Mouse (Mus musculus): ENCODE data around the gene Nln. TPM values are rescaled to one million over a fixed set of nuclear protein-coding genes. Genes with fewer than 3 reads are reported as not detected.

Nln gene
- 20.2 and 21.5 TPM in 2 replicates for polyA plus RNA-seq (2014; fragmentation: Nextera tagmentation; extraction: Ambion mirVana)

- no peaks in the 10 kb centered on the region for H3K27me3 ChIP-seq (replicated peaks; ENCODE audit: control insufficient read depth, insufficient read depth, low read length)
- DNase-seq (ENCODE audit: low spot score) (peak; percentile 95), ATAC-seq (ENCODE audit: low read depth) (peak; percentile 97)
- peaks cover 5% of the 10 kb centered on the region for H3K4me1 ChIP-seq (ENCODE audit: control insufficient read depth, insufficient read depth, low read length)
- H3K27ac ChIP-seq (replicated peaks; ENCODE audit: low read depth, low read length): peak within 1 kb of the TSS; percentile 48
- H3K36me3 ChIP-seq (ENCODE audit: control insufficient read depth, insufficient read depth, low read length): peaks cover 5% of the 10 kb centered on the region; the same call in 1 of the 2 replicates
- peaks cover 8% of the 10 kb centered on the region; the same call in 1 of the 2 replicates for H3K9me3 ChIP-seq (ENCODE audit: control insufficient read depth, low read length)
- WGBS: 0% methylated on average over 2 of the region's 44 CpGs
- H3K4me2 ChIP-seq (ENCODE audit: low read depth, low read length): peak within 1 kb of the TSS; percentile 100
- H3K4me3 ChIP-seq (ENCODE audit: low read depth, low read length): peak within 1 kb of the TSS; percentile 59
- peak within 1 kb of the TSS; percentile 74 for H3K9ac ChIP-seq (ENCODE audit: low read depth, low read length)
Measured at GRCm38 (mm10) chr13:104109288-104109815, at the start of gene Nln, which contains the start of gene Sgtb. TSS of gene Nln (minus strand) at chr13:104109614. TSS of gene Sgtb (plus strand) at chr13:104109741.

DNA sequence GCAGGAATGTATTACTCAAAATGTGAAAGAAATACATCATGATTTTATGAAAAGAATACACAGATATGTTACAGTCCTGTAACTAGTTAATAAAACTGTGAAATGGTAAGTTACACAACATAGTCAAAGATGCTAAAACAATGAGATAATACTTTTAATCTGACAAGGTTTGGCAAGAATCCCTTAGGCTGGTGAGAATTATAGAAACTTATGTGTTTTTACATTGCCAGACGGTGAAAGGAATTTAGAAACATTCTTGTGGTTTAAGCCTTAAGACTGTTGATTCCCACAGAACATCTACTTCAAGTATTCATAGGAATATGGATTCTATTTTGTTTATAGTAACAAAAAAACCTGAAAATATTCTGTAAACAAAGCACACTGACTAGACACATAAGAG, 46.3 kb upstream of the Nln start:
- H3K36me3 ChIP-seq (ENCODE audit: control insufficient read depth, insufficient read depth, low read length): peaks cover 51% of the 10 kb centered on the region
- WGBS: 45% methylated on average over 1 of the region's 1 CpGs
- ATAC-seq (ENCODE audit: low read depth): no peak

GRCm38 (mm10) chr13:104155106-104155505, 45.7 kb upstream of the Nln start:
- ATAC-seq (ENCODE audit: low read depth): no peak
- no peak for DNase-seq (ENCODE audit: low spot score)
- H3K27ac ChIP-seq (replicated peaks; ENCODE audit: low read depth, low read length): peak overlapping the region; percentile 67
- no peak overlapping the region for H3K4me2 ChIP-seq (ENCODE audit: low read depth, low read length)
- no peaks in the 10 kb centered on the region for H3K9me3 ChIP-seq (ENCODE audit: control insufficient read depth, low read length)
- H3K4me3 ChIP-seq (ENCODE audit: low read depth, low read length): no peak overlapping the region
- H3K27me3 ChIP-seq (replicated peaks; ENCODE audit: control insufficient read depth, insufficient read depth, low read length): no peaks in the 10 kb centered on the region
- no peak overlapping the region for H3K9ac ChIP-seq (ENCODE audit: low read depth, low read length)
- 76% methylated on average over 7 of the region's 7 CpGs for WGBS
- H3K36me3 ChIP-seq (ENCODE audit: control insufficient read depth, insufficient read depth, low read length): peaks cover 50% of the 10 kb centered on the region
- H3K4me1 ChIP-seq (ENCODE audit: control insufficient read depth, insufficient read depth, low read length): 0 out of 2 replicates have a peak, but pooled peaks cover 4% of the 10 kb centered on the region

More for the DNA sequence above, 46.3 kb upstream of the Nln start:
- Histone ChIP-seq H3K4me2 (ENCODE audit: low read depth, low read length) (no peak overlapping the region), H3K4me1 (ENCODE audit: control insufficient read depth, insufficient read depth, low read length) (0 out of 2 replicates have a peak, but pooled peaks cover 4% of the 10 kb centered on the region), H3K27me3 (replicated peaks; ENCODE audit: control insufficient read depth, insufficient read depth, low read length) (no peaks in the 10 kb centered on the region), H3K9me3 (ENCODE audit: control insufficient read depth, low read length) (no peaks in the 10 kb centered on the region), H3K27ac (replicated peaks; ENCODE audit: low read depth, low read length) (peak overlapping the region; percentile 67; the same call in 1 of the 2 replicates), H3K4me3 (ENCODE audit: low read depth, low read length) (no peak overlapping the region), H3K9ac (ENCODE audit: low read depth, low read length) (no peak overlapping the region)
- DNase-seq (ENCODE audit: low spot score): peak; percentile 71

DNA sequence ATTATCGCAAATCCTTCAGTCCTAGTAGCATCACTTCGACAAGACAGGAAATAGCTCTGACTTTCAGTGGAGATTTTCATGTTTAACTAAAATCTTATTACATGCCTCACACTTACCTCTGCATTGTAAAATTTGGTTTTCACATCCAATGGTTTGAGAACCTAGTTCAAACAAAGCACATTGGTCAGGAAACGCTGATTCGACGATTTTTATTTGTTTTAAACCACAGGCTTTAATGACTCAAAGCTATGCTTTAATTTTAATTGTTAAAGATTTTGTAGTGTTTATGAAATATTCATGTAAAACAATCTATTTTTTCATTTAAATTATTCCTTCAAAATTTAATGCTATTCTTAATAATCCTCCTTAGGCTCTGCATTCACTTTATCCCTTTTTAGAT, 44.8 kb upstream of the Nln start:
- Histone ChIP-seq H3K27me3 (replicated peaks; ENCODE audit: control insufficient read depth, insufficient read depth, low read length) (no peaks in the 10 kb centered on the region), H3K9ac (ENCODE audit: low read depth, low read length) (no peak overlapping the region), H3K4me1 (ENCODE audit: control insufficient read depth, insufficient read depth, low read length) (0 out of 2 replicates have a peak, but pooled peaks cover 4% of the 10 kb centered on the region), H3K4me3 (ENCODE audit: low read depth, low read length) (no peak overlapping the region), H3K4me2 (ENCODE audit: low read depth, low read length) (no peak overlapping the region), H3K27ac (replicated peaks; ENCODE audit: low read depth, low read length) (no peak overlapping the region), H3K36me3 (ENCODE audit: control insufficient read depth, insufficient read depth, low read length) (peaks cover 48% of the 10 kb centered on the region), H3K9me3 (ENCODE audit: control insufficient read depth, low read length) (no peaks in the 10 kb centered on the region)
- 96% methylated on average over 5 of the region's 5 CpGs for WGBS
- DNase-seq (ENCODE audit: low spot score): no peak
- no peak for ATAC-seq (ENCODE audit: low read depth)

GRCm38 (mm10) chr13:104145646-104146045, 36.2 kb upstream of the Nln start:
- no peaks in the 10 kb centered on the region for H3K4me1 ChIP-seq (ENCODE audit: control insufficient read depth, insufficient read depth, low read length)
- H3K4me3 ChIP-seq (ENCODE audit: low read depth, low read length): no peak overlapping the region
- WGBS: 91% methylated on average over 3 of the region's 3 CpGs
- H3K27ac ChIP-seq (replicated peaks; ENCODE audit: low read depth, low read length): no peak overlapping the region
- H3K9me3 ChIP-seq (ENCODE audit: control insufficient read depth, low read length): no peaks in the 10 kb centered on the region
- no peak for ATAC-seq (ENCODE audit: low read depth)
- H3K36me3 ChIP-seq (ENCODE audit: control insufficient read depth, insufficient read depth, low read length): peaks cover 89% of the 10 kb centered on the region
- no peaks in the 10 kb centered on the region for H3K27me3 ChIP-seq (replicated peaks; ENCODE audit: control insufficient read depth, insufficient read depth, low read length)
- H3K9ac ChIP-seq (ENCODE audit: low read depth, low read length): no peak overlapping the region
- H3K4me2 ChIP-seq (ENCODE audit: low read depth, low read length): no peak overlapping the region
- no peak for DNase-seq (ENCODE audit: low spot score)

- H3K27me3 ChIP-seq (replicated peaks; ENCODE audit: control insufficient read depth, insufficient read depth, low read length): no peaks in the 10 kb centered on the region
- no peaks in the 10 kb centered on the region for H3K9me3 ChIP-seq (ENCODE audit: control insufficient read depth, low read length)
- H3K27ac ChIP-seq (replicated peaks; ENCODE audit: low read depth, low read length): no peak overlapping the region
- peaks cover 93% of the 10 kb centered on the region for H3K36me3 ChIP-seq (ENCODE audit: control insufficient read depth, insufficient read depth, low read length)
- DNase-seq (ENCODE audit: low spot score): no peak
- no peak overlapping the region for H3K4me2 ChIP-seq (ENCODE audit: low read depth, low read length)
- WGBS: 76% methylated on average over 9 of the region's 9 CpGs
- H3K9ac ChIP-seq (ENCODE audit: low read depth, low read length): no peak overlapping the region
- no peak overlapping the region for H3K4me3 ChIP-seq (ENCODE audit: low read depth, low read length)
- no peaks in the 10 kb centered on the region for H3K4me1 ChIP-seq (ENCODE audit: control insufficient read depth, insufficient read depth, low read length)
- ATAC-seq (ENCODE audit: low read depth): no peak
Measured at GRCm38 (mm10) chr13:104144871-104145270, 35.5 kb upstream of the Nln start.

DNA sequence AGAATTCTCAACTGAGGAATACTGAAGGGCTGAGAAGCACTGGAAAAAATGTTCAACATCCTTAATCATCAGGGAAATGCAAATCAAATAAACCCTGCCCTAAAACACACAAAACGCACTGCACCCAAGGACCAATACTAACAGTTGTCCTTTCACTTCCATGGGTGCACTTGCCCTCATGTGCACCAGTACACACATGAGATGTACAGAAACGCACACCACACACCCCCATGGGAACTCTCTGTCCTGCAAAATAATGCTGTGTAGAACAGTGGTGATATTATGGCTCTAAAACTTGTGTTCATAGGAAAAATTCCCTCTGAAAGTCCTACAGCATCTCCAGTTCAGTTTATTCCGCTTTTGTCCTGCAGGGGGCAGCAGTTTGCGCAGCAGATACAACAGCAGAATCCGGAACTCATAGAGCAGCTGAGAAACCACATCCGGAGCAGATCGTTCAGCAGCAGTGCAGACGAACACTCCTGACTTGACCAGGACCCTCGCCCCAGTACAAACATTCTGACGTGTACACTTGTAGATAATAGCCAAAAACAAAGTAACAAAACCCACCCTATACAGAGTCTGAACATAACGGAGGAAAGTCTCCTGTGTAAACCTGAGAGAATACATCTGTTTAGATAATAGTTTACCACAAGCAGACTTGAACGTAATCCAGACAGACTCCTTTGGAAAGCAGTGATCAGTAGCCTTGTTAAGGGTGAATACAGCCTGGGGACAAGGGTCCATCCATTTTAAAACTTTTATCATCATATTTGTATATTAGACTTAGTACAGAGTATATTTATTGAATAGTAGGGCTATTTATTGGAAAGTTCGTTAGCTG, 30.2 kb upstream of the Nln start:
- H3K4me1 ChIP-seq (ENCODE audit: control insufficient read depth, insufficient read depth, low read length): no peaks in the 10 kb centered on the region
- no peak overlapping the region for H3K4me3 ChIP-seq (ENCODE audit: low read depth, low read length)
- H3K36me3 ChIP-seq (ENCODE audit: control insufficient read depth, insufficient read depth, low read length): peaks cover 69% of the 10 kb centered on the region
- H3K4me2 ChIP-seq (ENCODE audit: low read depth, low read length): peak overlapping the region; percentile 31; the same call in 1 of the 2 replicates
- H3K9ac ChIP-seq (ENCODE audit: low read depth, low read length): no peak overlapping the region
- DNase-seq (ENCODE audit: low spot score) (peak; percentile 78), ATAC-seq (ENCODE audit: low read depth) (peak; percentile 47; the same call in 1 of the 2 replicates)
- no peaks in the 10 kb centered on the region for H3K9me3 ChIP-seq (ENCODE audit: control insufficient read depth, low read length)
- no peaks in the 10 kb centered on the region for H3K27me3 ChIP-seq (replicated peaks; ENCODE audit: control insufficient read depth, insufficient read depth, low read length)
- 44% methylated on average over 13 of the region's 13 CpGs for WGBS
- no peak overlapping the region for H3K27ac ChIP-seq (replicated peaks; ENCODE audit: low read depth, low read length)

- H3K9ac ChIP-seq (ENCODE audit: low read depth, low read length): no peak overlapping the region
- no peaks in the 10 kb centered on the region for H3K4me1 ChIP-seq (ENCODE audit: control insufficient read depth, insufficient read depth, low read length)
- H3K36me3 ChIP-seq (ENCODE audit: control insufficient read depth, insufficient read depth, low read length): peaks cover 38% of the 10 kb centered on the region
- 86% methylated on average over 4 of the region's 4 CpGs for WGBS
- H3K4me2 ChIP-seq (ENCODE audit: low read depth, low read length): no peak overlapping the region
- H3K27ac ChIP-seq (replicated peaks; ENCODE audit: low read depth, low read length): no peak overlapping the region
- H3K4me3 ChIP-seq (ENCODE audit: low read depth, low read length): no peak overlapping the region
- DNase-seq (ENCODE audit: low spot score) (no peak), ATAC-seq (ENCODE audit: low read depth) (no peak)
- H3K27me3 ChIP-seq (replicated peaks; ENCODE audit: control insufficient read depth, insufficient read depth, low read length): no peaks in the 10 kb centered on the region
- H3K9me3 ChIP-seq (ENCODE audit: control insufficient read depth, low read length): no peaks in the 10 kb centered on the region
Measured at GRCm38 (mm10) chr13:104134510-104135085, 25.2 kb upstream of the Nln start.

Data from embryonic facial prominence, embryonic 14.5 days (tissue).